Mouse (Mus musculus): Measurements from ENCODE around the gene Zyg11b.

Zyg11b gene

DNA sequence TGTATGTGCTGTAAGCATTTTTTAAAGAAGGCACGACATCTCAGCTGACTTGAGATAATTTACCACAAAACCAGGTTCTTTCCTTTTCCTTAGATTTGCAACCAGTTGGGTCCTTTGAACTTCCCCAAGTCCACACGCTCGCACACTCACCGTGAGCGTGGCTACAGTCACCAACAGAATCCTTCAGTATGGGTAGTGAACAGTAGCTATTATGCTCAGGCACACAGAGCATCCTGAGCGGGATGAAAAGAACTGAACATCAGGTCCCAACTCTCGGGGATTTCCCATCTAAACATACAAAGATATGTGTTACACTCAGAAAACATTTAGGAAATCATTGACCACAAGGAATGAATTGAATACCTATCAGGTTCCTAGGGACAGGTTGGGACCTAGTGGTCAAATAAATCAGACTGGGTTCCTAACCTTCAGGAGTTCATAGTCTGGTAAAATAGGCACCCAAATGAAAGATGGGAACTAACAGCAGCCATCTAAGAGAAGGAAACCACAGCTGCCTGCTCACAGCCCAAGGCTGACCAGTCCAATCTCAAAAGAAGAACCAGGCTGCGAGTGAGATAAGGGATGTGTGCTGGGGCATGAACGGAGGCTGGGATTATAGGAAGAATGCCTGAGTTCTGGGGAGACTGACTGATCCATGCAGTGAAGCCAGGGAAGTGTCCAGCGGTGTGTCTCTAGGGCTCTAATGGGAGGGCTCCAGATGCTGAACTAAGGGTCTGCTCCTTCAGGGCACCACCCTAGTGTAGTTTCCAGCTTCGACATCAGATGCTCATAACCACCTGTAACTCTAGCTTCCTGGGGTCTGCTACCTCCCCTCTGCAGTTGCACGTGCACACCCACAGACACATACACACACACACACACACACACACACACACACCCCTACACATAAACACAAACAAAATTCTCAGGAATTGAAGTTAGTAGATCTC is 17.0 kb upstream of the Zyg11b start:
- no peak for DNase-seq

- DNase-seq = no peak
These were observed 13.1 kb upstream of the Zyg11b start for GRCm38 (mm10) chr4:108314041-108314440.

DNA sequence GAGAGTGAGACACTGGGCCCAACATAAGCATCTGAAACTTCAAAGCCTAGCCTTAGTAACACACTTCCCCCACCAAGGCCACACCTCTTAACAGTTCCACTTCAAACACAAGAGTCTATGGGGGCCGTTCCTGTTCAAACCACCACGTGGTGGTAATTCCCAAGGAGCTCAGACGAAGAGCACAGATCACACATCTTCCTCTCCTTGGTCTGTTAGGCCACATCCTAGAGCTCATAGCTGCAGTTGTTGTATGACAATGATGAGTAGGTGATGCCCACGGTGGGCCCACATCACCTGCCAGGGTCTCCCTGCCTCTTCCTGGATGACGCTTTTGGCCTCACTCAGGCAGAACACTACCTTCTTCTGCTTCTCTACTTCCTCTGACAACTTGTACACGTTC is 9.8 kb upstream of the Zyg11b start:
- no peak for DNase-seq

GRCm38 (mm10) chr4:108302296-108302890 is 1.5 kb upstream of the Zyg11b start:
- DNase-seq = no peak

DNA sequence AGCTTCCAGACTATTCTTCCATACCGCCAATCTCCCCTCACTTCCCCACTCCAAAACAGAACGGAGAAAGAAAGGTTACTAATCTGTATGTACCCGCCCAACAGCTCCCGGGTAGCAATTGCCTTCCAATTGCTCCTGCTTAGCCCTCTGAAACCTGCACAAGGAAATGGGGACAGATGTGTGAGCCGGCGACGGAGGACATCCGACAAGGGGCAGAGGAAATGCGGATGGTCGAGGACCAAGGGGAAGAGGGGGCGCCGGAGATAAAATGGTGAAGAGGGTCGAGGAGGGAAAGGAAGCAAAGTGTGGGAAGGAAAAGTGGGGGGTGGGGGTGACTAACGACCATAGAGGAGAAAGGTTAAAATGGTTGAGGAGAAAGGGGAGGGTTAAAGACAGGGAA is 630 bp downstream of the Zyg11b start:
- DNase-seq = peak; percentile 48

DNA sequence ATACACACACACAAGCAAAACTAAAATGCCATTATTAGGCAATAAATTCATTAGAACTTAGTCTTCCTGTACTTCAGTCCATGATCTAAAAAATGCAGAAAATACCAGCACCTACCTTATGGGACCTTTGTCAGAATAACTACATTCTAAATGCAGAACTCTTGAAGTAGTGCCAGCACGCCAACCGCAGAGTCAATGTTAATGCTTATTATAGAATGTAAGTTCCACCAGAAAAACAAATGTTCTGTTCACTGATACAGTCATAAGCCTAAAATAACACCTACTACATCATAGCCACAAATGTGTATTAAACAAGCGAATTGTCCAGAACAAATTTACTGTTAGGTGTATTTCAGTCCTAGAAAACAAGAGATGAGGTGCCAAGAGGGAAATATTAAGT is 23.9 kb downstream of the Zyg11b start:
- no peak for DNase-seq

DNA sequence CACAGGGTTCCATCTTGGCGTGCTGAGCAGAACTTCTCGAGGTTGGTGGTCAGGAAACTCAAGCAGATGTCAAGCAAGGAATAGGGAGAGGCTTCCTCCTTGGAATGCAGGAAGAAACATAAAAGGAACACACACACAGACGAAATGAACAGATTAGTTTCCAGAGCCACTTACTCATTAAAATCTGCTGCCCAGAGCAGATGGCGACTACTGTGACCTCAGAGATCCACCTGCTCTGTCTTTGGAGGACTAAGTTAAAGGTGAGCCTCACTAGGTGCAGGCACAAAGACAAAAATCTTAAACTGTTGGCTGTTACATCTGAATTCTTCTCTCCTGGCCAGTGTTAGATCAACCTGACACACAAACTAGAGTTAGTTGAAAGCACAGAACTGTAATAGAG is 28.6 kb downstream of the Zyg11b start:
- DNase-seq = no peak

DNA sequence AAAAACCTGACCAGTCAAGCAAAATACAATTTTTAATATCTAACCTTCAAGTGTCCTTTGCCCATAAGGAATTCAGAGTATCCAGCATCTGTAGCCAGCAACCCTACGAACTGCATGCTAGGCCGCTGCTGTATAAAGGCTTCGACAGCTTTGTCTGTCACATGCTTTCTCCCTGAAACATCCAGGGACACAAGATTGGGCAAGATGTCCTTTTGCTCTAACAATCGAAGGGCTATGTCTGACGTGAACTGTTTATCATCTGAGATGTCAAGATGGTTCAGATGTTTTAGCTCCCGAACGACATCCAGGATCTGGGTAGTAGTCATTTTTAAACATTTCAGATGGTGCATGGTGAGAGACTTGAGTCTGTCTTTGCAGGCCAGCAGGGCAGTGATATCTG is 35.1 kb downstream of the Zyg11b start:
- DNase-seq = no peak

DNA sequence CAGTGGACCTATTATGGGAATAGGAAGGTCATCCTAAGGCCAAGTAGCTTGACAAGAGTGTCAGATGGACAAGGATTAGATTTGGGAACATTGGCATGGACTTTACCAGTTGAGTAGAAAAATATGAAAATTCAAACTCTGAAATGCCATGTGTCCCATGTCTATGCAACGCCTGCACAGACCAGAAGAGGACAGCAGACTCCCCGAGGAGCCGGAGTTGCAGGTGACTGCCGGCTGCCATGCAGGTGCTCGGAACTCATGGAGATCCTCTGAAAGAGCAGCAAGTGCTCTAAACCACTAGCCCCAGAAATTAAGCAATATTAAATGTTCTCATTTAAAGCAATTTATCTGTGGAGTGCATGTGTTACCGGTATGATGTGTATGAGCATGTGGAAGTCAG is 47.6 kb downstream of the Zyg11b start:
- DNase-seq = peak; percentile 11

- no peak for DNase-seq
These were observed 50.4 kb downstream of the Zyg11b start for GRCm38 (mm10) chr4:108250501-108250900.

- no peak for DNase-seq
These were observed 51.6 kb downstream of the Zyg11b start for GRCm38 (mm10) chr4:108249314-108249713.

DNA sequence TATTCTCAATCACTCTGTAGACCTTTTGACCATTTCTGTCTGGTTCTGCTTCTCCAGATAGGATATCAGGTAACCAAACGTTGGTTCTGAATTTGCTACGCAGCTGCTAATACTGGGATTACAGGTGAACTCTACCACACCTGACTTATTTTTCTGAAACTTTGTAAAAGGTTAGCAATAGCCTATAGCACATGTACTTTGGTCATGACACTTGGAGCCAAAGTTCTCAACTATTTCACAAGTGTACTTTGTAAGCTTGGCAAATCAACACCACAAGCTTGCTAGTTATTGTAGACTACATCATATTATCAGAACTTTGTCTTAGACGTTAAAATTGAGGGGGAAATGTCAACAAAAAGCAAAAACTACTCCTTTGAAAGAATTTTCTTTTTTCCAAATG is 67.2 kb downstream of the Zyg11b start:
- DNase-seq = no peak

GRCm38 (mm10) chr4:108225341-108225872 is 75.5 kb downstream of the Zyg11b start:
- DNase-seq = no peak

- DNase-seq = no peak
These were observed 78.4 kb downstream of the Zyg11b start for GRCm38 (mm10) chr4:108222507-108222906.

DNA sequence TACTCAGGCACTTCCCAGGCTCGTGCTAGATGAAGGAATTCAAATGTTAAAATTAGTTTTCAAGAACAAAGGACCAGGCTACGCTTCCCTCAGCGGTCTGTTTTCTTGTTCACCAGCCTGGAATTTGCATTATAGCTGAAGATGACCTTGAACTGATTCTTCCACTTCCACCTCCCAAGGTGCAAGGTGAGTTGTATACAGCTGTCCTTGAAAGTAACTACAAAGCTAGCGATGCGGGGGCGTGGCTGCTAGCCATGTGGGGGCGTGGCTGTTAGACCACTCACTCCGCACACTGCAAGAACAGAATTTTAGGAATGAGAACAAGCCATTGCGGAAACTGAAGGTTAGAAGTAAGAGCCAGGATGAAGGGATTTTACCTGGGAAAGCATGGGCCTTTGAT is 81.9 kb downstream of the Zyg11b start:
- peak; percentile 33 for DNase-seq

DNA sequence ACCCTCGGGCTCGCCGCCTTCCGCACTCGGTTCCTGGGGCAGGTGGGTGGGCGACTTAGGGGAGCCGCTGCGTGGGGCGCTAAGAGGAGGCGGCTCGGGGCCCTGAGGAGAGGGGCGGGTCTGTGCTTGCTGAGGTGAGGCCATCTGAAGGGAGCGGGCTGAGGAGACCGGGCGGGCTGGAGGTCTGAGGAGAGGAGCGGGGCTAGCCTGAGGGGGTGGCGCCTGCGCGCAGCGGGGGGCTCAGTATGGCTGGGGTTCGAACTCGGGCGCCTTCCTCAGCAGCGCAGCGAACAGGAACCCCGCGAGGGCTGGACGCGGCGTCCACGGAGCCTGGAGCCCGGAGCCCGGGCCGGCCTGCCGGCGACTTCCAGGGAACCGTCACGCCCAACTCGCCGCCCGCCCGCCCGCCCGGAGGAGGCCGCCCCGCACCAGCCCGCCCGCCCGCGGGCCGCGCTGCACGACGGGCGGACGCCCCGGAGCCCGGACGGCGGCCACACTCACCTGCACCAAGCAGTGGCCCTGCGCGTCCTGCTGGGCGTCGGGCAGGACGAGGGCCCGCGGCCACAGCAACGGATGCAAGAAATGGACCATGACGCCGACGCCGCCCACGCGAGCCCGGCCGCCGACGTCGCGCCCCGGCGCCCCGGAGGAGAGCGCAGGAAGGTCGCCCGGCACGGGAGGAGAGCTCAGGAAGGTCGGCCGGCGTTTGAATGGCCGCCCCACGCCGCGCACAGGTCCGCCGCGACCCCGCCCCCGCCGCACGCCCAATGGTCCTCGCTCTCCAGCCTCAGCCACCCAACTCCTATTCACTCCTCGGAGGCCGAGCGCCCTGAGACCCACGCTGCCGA is 83.3 kb downstream of the Zyg11b start, which contains the start of gene Zyg11a:
Gene Zyg11a, minus strand, starts transcription at position 717 of the 848 bp plus-strand sequence.
- DNase-seq = peak; percentile 47

DNA sequence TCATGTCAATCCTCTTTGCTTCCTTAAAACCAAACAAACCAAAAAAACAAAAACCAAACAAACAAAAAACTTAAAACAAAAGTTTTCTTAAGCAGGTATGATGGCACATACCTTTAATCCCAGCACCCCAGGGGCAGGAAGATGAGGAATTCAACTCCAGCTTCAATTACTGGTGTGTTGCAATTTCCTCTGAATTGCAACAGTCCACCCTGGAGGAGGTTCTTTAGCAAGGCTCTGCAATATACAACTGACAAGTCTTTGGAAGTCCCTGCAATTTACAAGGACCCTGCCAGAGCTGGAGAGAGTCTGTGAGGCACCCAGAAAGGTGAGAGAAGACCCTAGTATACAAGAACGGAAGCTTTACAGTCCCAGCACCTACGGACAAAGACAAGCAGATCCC is 87.9 kb downstream of the Zyg11b start:
- DNase-seq = no peak

GRCm38 (mm10) chr4:108204629-108205028 is 96.3 kb downstream of the Zyg11b start:
- DNase-seq = no peak

DNA sequence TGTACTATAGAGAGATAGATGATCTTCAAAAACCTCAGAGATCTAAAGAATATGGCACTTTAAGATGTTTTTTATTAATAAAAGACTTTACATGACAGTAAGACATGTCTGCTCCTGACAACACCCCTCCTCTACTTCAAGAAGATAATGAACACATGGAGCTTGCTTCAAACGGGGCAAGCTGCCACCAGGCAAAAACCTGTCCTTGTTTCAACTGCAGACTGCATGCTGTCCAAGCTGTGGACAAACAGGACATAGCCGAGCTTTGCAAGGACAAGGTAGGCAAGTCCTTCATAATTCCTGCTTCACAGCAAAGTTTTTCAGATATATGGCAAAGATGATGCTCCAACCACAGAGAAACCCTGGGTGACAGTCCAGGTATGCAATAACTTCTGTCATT is 101.7 kb downstream of the Zyg11b start:
- no peak for DNase-seq

DNA sequence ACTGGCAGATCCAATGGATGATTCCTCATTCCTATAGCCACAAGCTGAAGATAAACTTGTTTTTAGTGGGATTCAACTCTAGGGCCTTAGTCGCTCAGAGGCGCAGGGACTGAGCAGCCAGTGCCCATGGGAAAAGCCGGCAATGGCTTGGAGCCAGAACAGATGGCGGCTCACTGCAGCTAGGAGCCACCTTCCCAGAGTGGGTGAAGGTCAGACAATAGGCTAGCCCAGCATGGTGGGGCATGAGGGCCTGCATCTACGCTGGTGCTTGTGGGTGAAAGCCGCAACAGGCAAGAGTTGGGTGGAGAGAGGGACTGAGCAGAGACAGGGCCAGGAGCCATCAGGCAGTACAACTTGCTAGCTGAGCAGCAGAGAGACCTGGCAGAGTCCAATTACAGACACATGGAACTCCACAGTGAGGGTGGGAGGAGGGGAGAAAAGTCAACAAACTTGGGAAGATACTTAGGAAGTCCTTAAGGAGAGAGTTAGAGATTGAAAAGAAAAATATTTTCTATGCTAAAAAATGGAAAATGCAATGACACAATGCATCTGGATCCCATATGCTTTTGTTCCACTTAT is 104.5 kb downstream of the Zyg11b start:
- DNase-seq = peak; percentile 19

DNA sequence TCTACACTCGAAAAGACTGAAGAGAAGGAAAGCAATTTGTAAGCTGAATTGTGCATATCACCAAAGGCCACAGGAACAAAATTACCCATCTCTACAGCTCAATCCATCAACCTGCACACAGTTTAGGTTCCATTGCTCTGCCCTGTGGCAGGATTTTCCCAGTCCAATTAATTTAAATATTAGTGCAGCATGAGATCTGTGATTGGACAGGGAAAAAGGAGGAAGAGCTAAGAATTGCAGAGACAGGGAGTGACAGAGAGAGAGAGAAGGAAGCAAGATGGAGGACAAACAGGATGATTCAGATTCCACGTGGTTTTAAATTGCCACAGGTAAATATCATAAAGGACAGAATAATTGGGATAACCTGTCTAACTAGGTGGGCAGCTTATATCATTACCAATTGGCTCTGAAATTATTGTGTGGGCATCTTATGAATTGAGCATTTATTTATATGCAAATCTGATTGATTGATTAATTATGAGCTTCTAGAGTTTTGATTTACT is 108.0 kb downstream of the Zyg11b start:
- DNase-seq = no peak

DNA sequence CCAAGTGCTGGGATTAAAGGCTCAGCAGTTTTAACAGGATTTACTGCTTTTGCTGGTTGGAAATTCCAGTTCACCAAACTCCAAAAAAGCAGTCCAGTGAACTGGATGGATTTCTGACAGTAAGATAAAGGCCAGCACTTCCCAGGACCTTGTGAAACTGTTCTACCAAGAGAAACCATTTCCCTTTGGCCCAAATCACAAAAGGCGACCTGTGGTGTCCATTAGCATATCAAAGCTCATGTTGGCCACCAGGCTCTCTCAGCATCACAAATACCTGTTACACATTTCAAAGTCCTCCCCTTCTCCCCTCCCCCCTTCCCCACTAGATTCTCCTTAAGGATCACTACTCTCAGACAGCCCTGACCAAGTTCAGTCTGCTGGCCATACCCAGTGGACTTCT is 118.6 kb downstream of the Zyg11b start:
- DNase-seq = no peak

Measured in kidney, postnatal 10 days (tissue).